Mouse (Mus musculus) embryonic facial prominence, embryonic 11.5 days (tissue): ENCODE data around the gene Lrrc7. TPM values are rescaled to one million over a fixed set of nuclear protein-coding genes. Genes with fewer than 3 reads are reported as not detected.
A peak's percentile ranks its signal among the peaks of the same experiment; 100 is the strongest.

Source experiments
- ATAC-seq: fragments of 200-750 bp; cut with Nextera tagmentation; replicated peaks from 2 replicates; pipeline ENCODE4 v1.8.0; 2017; ENCODE audit warnings: low read depth; ENCODE audit not compliant: insufficient number of reproducible peaks, low FRiP score, low TSS enrichment
- DNase-seq: peaks from one replicate; pipeline ENCODE4 v3.0.0-alpha.2; 2015; ENCODE audit warnings: low spot score
- H3K27ac ChIP-seq: fragments of 300-500 bp; sonication (generic); replicated peaks from 2 replicates; pipeline ENCODE4 v1.5.1; 2014; ENCODE audit warnings: mild to moderate bottlenecking, low read depth, low read length, control low read depth
- H3K27me3 ChIP-seq: fragments of 300-500 bp; sonication (generic); 2 replicates; pipeline ENCODE4 v1.6.1; 2014; ENCODE audit warnings: mild to moderate bottlenecking, low read length, moderate library complexity, mixed read lengths; ENCODE audit not compliant: control insufficient read depth, insufficient read depth
- H3K36me3 ChIP-seq: fragments of 300-500 bp; sonication (generic); replicated peaks from 2 replicates; pipeline ENCODE4 v1.6.1; 2014; ENCODE audit warnings: low read depth, mild to moderate bottlenecking, low read length, moderate library complexity, mixed read lengths; ENCODE audit not compliant: control insufficient read depth, insufficient read depth
- H3K4me1 ChIP-seq: fragments of 300-500 bp; sonication (generic); 2 replicates; pipeline ENCODE4 v1.6.1; 2014; ENCODE audit warnings: low read length, mixed read lengths; ENCODE audit not compliant: control insufficient read depth, insufficient read depth
- H3K4me2 ChIP-seq: fragments of 300-500 bp; sonication (generic); 2 replicates; pipeline ENCODE4 v1.6.1; 2014; ENCODE audit warnings: low read depth, mild to moderate bottlenecking, control low read depth, low read length, moderate library complexity
- H3K4me3 ChIP-seq: fragments of 300-500 bp; sonication (generic); 2 replicates; pipeline ENCODE4 v1.5.1; 2014; ENCODE audit warnings: low read depth, low read length, control low read depth
- H3K9ac ChIP-seq: fragments of 300-500 bp; sonication (generic); replicated peaks from 2 replicates; pipeline ENCODE4 v1.6.1; 2014; ENCODE audit warnings: mild to moderate bottlenecking, control low read depth, low read length
- H3K9me3 ChIP-seq: fragments of 300-500 bp; sonication (generic); replicated peaks from 2 replicates; pipeline ENCODE4 v1.6.1; 2016; ENCODE audit warnings: mild to moderate bottlenecking, low read length, inconsistent platforms, mixed read lengths; ENCODE audit not compliant: control insufficient read depth
- WGBS: fragments of 180-500 bp; shearing (Covaris S2); extraction: QIAGEN DNeasy Blood & Tissue Kit; methylation state at CpG from one replicate; pipeline ENCODE4 v1.1.7; 2014; 5-methylcytosine and 5-hydroxymethylcytosine counted together
- polyA plus RNA-seq: library from polyadenylated mRNA; unstranded; fragments of >200 nt; fragmentation: Nextera tagmentation; extraction: Ambion mirVana; gene quantifications from 2 replicates; pipeline ENCODE4 v1.2.1, GENCODE M21; 2014

Lrrc7 gene
- polyA plus RNA-seq, 1 experiment from 2014 or later: 0.58 TPM

DNA sequence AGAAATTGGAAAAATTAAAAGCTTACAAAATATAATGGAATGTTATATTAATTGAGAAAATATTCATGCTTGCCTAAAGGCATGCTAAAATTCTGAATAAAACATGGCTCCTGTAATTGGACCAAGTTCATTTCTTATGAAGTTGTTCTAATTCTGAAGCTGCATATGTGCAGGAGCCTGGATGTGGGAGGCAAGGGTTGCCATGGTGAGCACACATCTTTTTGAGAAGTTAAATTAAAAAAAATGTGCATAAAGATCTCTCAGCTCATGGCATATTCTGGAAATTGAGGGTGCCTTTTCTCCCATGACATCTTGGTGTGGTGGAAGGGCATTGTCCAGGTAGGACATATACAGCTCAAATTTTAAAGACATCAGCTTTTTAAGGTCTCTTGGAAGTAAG lies 3.4 kb downstream of the Lrrc7 start:
- no peaks in the 10 kb centered on the region for H3K4me1 ChIP-seq
- DNase-seq (no peak), ATAC-seq (no peak)
- H3K9me3 ChIP-seq: no peaks in the 10 kb centered on the region
- no peak overlapping the region for H3K27ac ChIP-seq
- H3K27me3 ChIP-seq: peaks cover 24% of the 10 kb centered on the region
- H3K4me3 ChIP-seq: no peak overlapping the region
- H3K4me2 ChIP-seq: no peak overlapping the region
- no peaks in the 10 kb centered on the region for H3K36me3 ChIP-seq
- no peak overlapping the region for H3K9ac ChIP-seq

DNA sequence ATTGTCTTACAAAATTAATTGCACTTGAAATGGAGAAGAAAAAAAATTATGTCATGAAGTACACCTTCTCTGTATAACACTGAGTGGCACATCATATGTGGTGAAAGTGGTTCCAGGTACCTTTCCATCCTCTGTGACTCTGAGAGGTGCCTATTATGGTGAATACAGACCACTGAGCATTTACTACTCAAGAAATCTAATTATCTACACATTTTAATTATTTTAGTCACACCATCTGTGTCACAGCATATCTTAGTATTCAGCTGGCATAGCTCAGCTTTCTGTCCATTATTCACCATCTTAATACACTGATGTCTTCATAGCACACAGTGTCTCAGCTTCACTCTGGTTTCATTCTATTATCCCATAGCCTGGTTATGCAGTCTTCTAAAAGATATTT lies 7.7 kb downstream of the Lrrc7 start:
- DNase-seq (no peak), ATAC-seq (no peak)
- Histone ChIP-seq H3K36me3 (no peaks in the 10 kb centered on the region), H3K4me3 (no peak overlapping the region), H3K4me2 (no peak overlapping the region), H3K27me3 (no peaks in the 10 kb centered on the region), H3K4me1 (no peaks in the 10 kb centered on the region), H3K27ac (no peak overlapping the region), H3K9ac (no peak overlapping the region), H3K9me3 (no peaks in the 10 kb centered on the region)

DNA sequence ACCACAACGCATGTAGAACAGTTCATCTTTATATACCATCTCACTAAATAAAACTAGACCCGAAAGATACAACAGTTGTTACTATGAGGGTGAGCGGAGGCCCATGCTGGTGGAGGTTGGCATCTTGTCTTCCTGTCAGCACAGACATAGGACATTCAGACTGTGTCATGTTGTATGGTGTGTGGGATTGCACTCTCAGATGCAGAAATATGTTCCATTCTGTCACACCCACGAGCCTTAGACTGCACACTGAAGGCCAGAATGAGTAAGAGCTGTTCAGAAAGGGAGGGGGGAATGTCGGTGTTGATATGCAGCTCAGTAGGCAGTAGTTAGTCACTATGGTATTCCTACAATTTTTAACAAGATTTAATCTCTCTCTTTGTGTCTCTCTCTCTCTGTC lies 9.9 kb downstream of the Lrrc7 start:
- Histone ChIP-seq H3K27me3 (no peaks in the 10 kb centered on the region), H3K9ac (no peak overlapping the region), H3K4me3 (no peak overlapping the region), H3K9me3 (no peaks in the 10 kb centered on the region), H3K4me1 (no peaks in the 10 kb centered on the region), H3K27ac (no peak overlapping the region), H3K36me3 (no peaks in the 10 kb centered on the region), H3K4me2 (no peak overlapping the region)
- 86% methylated on average over 5 of the region's 5 CpGs for WGBS
- ATAC-seq (no peak), DNase-seq (no peak)

DNA sequence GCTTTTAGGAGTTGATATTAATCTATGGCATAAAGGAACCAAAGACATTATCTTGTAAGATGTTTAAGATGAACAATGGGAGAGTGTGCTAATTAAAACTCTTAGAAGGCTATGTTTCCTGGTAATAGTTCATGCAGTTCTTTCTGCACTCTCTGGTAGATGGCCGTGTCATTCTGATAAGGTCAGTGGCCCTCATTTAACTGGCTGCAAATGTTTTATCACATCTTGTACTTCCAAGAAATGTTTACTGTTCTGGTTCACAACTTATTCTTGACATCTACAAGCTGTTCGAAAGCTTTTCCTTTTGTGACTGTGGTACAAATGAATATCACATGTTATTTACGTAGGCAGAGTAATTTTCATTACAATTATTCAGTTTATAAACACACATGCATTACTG lies 18.5 kb downstream of the Lrrc7 start:
- no peak for DNase-seq
- Histone ChIP-seq H3K36me3 (no peaks in the 10 kb centered on the region), H3K9ac (no peak overlapping the region), H3K27me3 (no peaks in the 10 kb centered on the region), H3K4me2 (no peak overlapping the region), H3K4me3 (no peak overlapping the region), H3K4me1 (no peaks in the 10 kb centered on the region), H3K9me3 (no peaks in the 10 kb centered on the region), H3K27ac (no peak overlapping the region)
- no peak for ATAC-seq
- 73% methylated on average over 3 of the region's 3 CpGs for WGBS

DNA sequence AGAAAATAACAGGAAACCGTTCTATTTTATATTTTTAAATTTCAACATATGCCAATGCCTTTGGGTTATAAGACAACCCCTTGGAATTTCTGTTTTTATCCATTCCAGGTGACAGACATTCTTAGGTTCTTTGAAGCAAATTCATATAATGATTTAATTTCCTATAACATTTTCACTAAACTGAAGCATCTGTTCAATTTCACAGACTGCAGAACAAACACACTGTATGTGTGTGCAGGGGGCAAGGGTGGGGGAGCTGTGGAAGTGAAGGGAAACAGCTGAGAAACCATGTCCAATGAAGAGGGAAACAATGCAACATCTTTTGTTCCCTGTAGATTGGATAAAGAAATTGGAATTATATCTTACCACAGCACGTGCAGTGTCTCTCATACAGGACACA lies 29.2 kb downstream of the Lrrc7 start:
- no peaks in the 10 kb centered on the region for H3K9me3 ChIP-seq
- H3K9ac ChIP-seq: no peak overlapping the region
- no peak overlapping the region for H3K4me3 ChIP-seq
- H3K27me3 ChIP-seq: no peaks in the 10 kb centered on the region
- H3K36me3 ChIP-seq: no peaks in the 10 kb centered on the region
- no peaks in the 10 kb centered on the region for H3K4me1 ChIP-seq
- H3K27ac ChIP-seq: no peak overlapping the region
- DNase-seq (peak; percentile 79), ATAC-seq (peak; percentile 92)
- no peak overlapping the region for H3K4me2 ChIP-seq
- 56% methylated on average over 2 of the region's 2 CpGs for WGBS

DNA sequence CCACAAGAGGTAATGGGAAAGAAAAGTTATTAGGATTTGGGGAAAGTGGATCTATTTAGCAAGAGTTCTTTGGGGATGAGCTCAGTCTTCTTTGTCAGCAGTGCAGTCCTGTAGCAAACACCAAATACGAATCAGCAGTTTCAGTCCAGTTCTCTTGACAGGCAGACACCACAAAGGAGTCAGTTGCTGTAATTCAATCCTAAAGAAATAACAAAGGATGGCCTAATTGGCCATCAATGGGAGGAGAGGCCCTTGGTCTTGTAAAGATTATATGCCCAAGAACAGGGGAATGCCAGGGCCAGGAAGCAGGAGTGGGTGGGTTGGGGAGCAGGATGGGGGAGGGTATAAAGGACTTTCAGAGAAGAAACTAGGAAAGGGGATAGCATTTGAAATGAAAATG lies 33.5 kb downstream of the Lrrc7 start:
- H3K9me3 ChIP-seq: no peaks in the 10 kb centered on the region
- no peak overlapping the region for H3K4me3 ChIP-seq
- H3K27ac ChIP-seq: no peak overlapping the region
- H3K4me2 ChIP-seq: no peak overlapping the region
- no peak for ATAC-seq
- 47% methylated on average over 1 of the region's 1 CpGs for WGBS
- no peaks in the 10 kb centered on the region for H3K4me1 ChIP-seq
- DNase-seq: no peak
- no peaks in the 10 kb centered on the region for H3K27me3 ChIP-seq
- no peaks in the 10 kb centered on the region for H3K36me3 ChIP-seq
- no peak overlapping the region for H3K9ac ChIP-seq

DNA sequence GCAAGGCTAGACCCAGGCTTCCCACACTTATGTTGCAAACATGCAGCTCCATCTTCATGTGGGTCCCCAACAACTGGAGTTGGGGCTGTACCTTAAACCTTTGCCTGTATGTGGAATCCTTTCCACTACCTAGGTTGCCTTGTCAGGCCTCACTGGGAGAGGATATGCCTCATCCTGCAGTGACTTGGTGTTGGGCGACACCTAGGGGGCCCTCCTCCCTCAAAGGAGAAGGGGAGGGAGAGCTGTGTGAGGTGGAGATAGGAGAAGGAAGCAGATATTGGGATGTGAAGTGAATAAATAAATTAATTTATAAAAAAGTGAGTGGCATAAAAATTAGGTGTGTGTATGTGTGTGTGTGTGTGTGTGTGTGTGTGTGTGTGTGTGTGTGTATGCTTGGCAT lies 68.3 kb downstream of the Lrrc7 start:
- no peaks in the 10 kb centered on the region for H3K9me3 ChIP-seq
- no peak for ATAC-seq
- 76% methylated on average over 1 of the region's 1 CpGs for WGBS
- no peak overlapping the region for H3K9ac ChIP-seq
- H3K4me1 ChIP-seq: no peaks in the 10 kb centered on the region
- DNase-seq: no peak
- H3K4me2 ChIP-seq: no peak overlapping the region
- H3K36me3 ChIP-seq: no peaks in the 10 kb centered on the region
- no peaks in the 10 kb centered on the region for H3K27me3 ChIP-seq
- H3K27ac ChIP-seq: no peak overlapping the region
- H3K4me3 ChIP-seq: no peak overlapping the region

DNA sequence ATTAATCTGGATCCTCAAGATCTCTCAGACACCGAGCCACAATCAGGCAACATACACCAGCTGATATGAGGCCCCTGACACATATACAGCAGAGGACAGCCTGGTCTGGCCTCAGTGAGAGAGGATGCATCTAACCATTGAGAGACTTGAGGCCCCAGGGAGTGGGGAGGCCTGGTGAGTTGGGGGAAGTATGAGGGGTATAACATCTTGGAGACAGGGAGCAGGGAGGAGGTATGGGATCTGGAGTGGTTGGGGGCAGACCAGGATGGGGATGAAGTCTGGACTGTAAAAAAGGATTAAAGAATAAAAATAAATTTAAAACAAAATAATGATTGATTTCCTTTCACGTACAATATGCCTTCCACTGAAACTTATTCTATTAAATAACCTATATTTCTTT lies 82.3 kb downstream of the Lrrc7 start:
- H3K27me3 ChIP-seq: no peaks in the 10 kb centered on the region
- WGBS: 82% methylated on average over 2 of the region's 2 CpGs
- no peak overlapping the region for H3K4me3 ChIP-seq
- H3K4me1 ChIP-seq: no peaks in the 10 kb centered on the region
- no peaks in the 10 kb centered on the region for H3K9me3 ChIP-seq
- no peak overlapping the region for H3K27ac ChIP-seq
- no peak overlapping the region for H3K4me2 ChIP-seq
- H3K9ac ChIP-seq: no peak overlapping the region
- DNase-seq (no peak), ATAC-seq (0 out of 2 replicates have a peak, but pooled peaks have one; percentile 62)
- no peaks in the 10 kb centered on the region for H3K36me3 ChIP-seq

DNA sequence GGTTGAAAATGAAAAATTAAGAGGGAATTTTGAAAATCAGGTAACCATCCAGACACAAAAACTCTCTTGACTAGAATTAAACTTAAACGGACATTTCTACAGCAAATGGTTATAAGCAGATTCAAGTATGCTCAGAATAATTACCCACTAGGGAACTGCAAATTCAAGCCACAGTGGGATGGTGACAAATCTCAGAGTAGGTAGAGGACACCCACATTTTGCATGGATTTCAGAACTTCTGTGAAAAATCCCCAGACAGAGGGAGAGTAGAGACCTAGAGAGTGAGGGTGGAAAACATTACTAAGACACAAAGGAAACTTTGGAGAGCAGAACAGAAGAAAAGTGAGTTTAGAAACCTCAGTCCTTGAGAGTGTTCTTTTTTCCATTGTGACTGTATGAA lies 161.4 kb downstream of the Lrrc7 start:
- H3K9ac ChIP-seq: no peak overlapping the region
- H3K4me3 ChIP-seq: no peak overlapping the region
- H3K4me1 ChIP-seq: no peaks in the 10 kb centered on the region
- no peaks in the 10 kb centered on the region for H3K27me3 ChIP-seq
- 79% methylated on average over 1 of the region's 1 CpGs for WGBS
- DNase-seq: no peak
- H3K9me3 ChIP-seq: no peaks in the 10 kb centered on the region
- H3K36me3 ChIP-seq: no peaks in the 10 kb centered on the region
- H3K27ac ChIP-seq: no peak overlapping the region
- no peak for ATAC-seq
- no peak overlapping the region for H3K4me2 ChIP-seq
